Mouse (Mus musculus) heart, postnatal 0 days (tissue): ENCODE measurements at regions not wholly inside any gene's neighbourhood (a gene's known extent, or its start where the extent isn't known, plus 50 kb on each side); places are given as distances from the start of the nearest gene placed in this dataset.
"Not testable (repeated sequence)": the region's sequence is repeated elsewhere in the genome, so short reads cannot be mapped to it uniquely, and the experiment has no call there.

ENCODE experiments used
- ATAC-seq: fragments of 200-750 bp; cut with Nextera tagmentation; 2 replicates; pipeline ENCODE4 v1.8.0; 2017; ENCODE audit warnings: low read depth, moderate number of reproducible peaks, moderate library complexity; ENCODE audit not compliant: insufficient read depth
- DNase-seq: peaks from one replicate; pipeline ENCODE4 v3.0.0-alpha.2; 2016; ENCODE audit warnings: low spot score
- H3K27ac ChIP-seq: fragments of 300-500 bp; sonication (generic); 2 replicates; pipeline ENCODE4 v1.5.1; 2014; ENCODE audit warnings: low read depth, mild to moderate bottlenecking
- H3K27me3 ChIP-seq: fragments of 300-500 bp; sonication (generic); 2 replicates; pipeline ENCODE4 v1.6.1; 2014; ENCODE audit warnings: low read length, mixed read lengths; ENCODE audit not compliant: control insufficient read depth, insufficient read depth
- H3K36me3 ChIP-seq: fragments of 300-500 bp; sonication (generic); replicated peaks from 2 replicates; pipeline ENCODE4 v1.6.1; 2014; ENCODE audit warnings: low read length, mixed read lengths; ENCODE audit not compliant: control insufficient read depth, insufficient read depth
- H3K4me1 ChIP-seq: fragments of 300-500 bp; sonication (generic); 2 replicates; pipeline ENCODE4 v1.6.1; 2014; ENCODE audit warnings: antibody characterized with exemption; ENCODE audit not compliant: control insufficient read depth, insufficient read depth
- H3K4me2 ChIP-seq: fragments of 300-500 bp; sonication (generic); 2 replicates; pipeline ENCODE4 v1.6.1; 2014; ENCODE audit warnings: low read depth, mild to moderate bottlenecking, low read length, moderate library complexity
- H3K4me3 ChIP-seq: fragments of 300-500 bp; sonication (generic); 2 replicates; pipeline ENCODE4 v1.5.1; 2014; ENCODE audit warnings: low read depth, low read length
- H3K9ac ChIP-seq: fragments of 300-500 bp; sonication (generic); replicated peaks from 2 replicates; pipeline ENCODE4 v1.6.1; 2014; ENCODE audit warnings: low read depth, low read length, mixed read lengths
- H3K9me3 ChIP-seq: fragments of 300-500 bp; sonication (generic); replicated peaks from 2 replicates; pipeline ENCODE4 v1.6.1; 2016; ENCODE audit warnings: low read length; ENCODE audit not compliant: control insufficient read depth
- CTCF ChIP-seq: IDR thresholded peaks from 2 replicates; pipeline ENCODE4 v1.5.1; 2016; ENCODE audit warnings: antibody characterized with exemption, control low read depth, low read depth
- EP300 ChIP-seq: IDR thresholded peaks from 2 replicates; pipeline ENCODE4 v1.6.1; 2016; ENCODE audit warnings: antibody characterized with exemption, low read depth
- WGBS: fragments of 180-500 bp; shearing (Covaris S2); extraction: QIAGEN DNeasy Blood & Tissue Kit; methylation state at CpG from one replicate; pipeline ENCODE4 v1.1.7; 2014; 5-methylcytosine and 5-hydroxymethylcytosine counted together

DNA sequence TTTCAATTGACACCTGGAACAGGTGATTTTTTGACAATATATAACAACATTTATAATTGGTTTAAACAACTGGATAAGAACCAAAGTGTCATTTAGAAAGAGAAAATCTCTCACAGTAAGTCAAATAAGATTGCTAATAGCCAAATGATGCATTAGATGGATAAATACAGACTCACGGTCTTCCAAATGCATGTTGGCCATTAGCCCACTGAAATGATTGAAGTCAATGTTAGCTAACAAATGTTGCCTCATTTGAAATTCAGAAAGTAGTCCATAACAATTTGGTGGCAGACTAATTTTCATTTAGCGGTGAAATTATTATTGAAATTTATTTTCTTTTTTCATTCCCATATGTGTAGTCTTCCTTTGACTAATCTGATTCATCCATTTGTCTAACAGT, 354.9 kb downstream of the Rprm start:
- H3K9ac ChIP-seq = no peak overlapping the region
- TF ChIP-seq CTCF (no peak), EP300 (no peak)
- no peaks in the 10 kb centered on the region for H3K4me1 ChIP-seq
- H3K4me2 ChIP-seq = no peak overlapping the region
- no peaks in the 10 kb centered on the region for H3K27me3 ChIP-seq
- ATAC-seq (no peak), DNase-seq (no peak)
- H3K27ac ChIP-seq = no peak overlapping the region
- no peaks in the 10 kb centered on the region for H3K36me3 ChIP-seq
- 92% methylated on average over 2 of the region's 2 CpGs for WGBS
- H3K9me3 ChIP-seq = no peaks in the 10 kb centered on the region
- no peak overlapping the region for H3K4me3 ChIP-seq

DNA sequence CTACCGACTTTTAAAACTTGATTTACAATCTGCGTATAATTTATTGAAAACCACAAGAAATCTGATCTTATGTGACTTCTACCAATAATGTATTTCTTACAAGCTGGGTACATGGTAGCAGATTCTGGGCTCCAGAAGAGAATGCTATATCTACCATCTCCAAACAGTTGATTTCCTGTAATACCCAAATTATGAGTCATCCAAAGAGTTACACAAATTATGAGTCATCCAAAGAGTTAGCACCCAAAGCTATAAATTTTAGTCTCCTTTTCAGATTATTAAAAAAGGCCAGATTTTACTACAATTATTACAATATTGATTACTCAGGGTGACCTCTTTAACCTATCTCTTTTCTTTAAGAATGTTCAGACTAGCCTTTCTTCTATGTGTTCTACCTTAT, 321.9 kb downstream of the Rprm start:
- ATAC-seq (no peak), DNase-seq (no peak)
- H3K4me3 ChIP-seq = no peak overlapping the region
- no peak for TF ChIP-seq CTCF
- TF ChIP-seq EP300 = no peak
- no peak overlapping the region for H3K4me2 ChIP-seq
- H3K9me3 ChIP-seq = no peaks in the 10 kb centered on the region
- H3K4me1 ChIP-seq = no peaks in the 10 kb centered on the region
- no peaks in the 10 kb centered on the region for H3K27me3 ChIP-seq
- H3K9ac ChIP-seq = no peak overlapping the region
- H3K27ac ChIP-seq = no peak overlapping the region
- no peaks in the 10 kb centered on the region for H3K36me3 ChIP-seq
- 87% methylated on average over 2 of the region's 2 CpGs for WGBS

DNA sequence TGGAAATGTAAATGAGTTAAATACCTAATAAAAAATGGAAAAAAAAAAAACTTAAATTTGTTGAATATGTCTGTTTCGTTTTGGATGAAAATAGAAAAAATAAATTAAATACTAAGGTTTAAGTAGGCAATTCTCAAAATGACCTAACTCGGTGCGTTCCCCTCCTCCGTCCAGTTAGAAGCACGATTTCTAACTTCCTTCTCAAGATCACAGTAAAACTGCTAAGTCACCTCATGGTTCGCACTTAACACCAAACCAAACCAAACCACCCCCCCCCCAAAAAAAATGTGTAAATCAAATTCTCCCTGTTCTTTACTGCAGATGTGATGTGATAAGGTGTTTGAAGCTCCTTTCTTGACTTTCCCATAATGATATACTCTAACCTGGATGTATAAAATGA, 303.3 kb downstream of the Rprm start:
- H3K9ac ChIP-seq, H3K27ac ChIP-seq, DNase-seq, H3K36me3 ChIP-seq, H3K4me1 ChIP-seq, H3K4me2 ChIP-seq, ATAC-seq, H3K27me3 ChIP-seq, H3K9me3 ChIP-seq, H3K4me3 ChIP-seq: not testable (repeated sequence)
- WGBS = 79% methylated on average over 2 of the region's 6 CpGs

DNA sequence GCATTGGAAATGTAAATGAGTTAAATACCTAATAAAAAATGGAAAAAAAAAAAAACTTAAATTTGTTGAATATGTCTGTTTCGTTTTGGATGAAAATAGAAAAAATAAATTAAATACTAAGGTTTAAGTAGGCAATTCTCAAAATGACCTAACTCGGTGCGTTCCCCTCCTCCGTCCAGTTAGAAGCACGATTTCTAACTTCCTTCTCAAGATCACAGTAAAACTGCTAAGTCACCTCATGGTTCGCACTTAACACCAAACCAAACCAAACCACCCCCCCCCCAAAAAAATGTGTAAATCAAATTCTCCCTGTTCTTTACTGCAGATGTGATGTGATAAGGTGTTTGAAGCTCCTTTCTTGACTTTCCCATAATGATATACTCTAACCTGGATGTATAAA, 296.8 kb downstream of the Rprm start:
- H3K4me1 ChIP-seq, H3K27ac ChIP-seq, H3K9me3 ChIP-seq, H3K4me2 ChIP-seq, H3K9ac ChIP-seq, H3K27me3 ChIP-seq, DNase-seq, ATAC-seq, H3K4me3 ChIP-seq, H3K36me3 ChIP-seq: not testable (repeated sequence)
- 71% methylated on average over 2 of the region's 6 CpGs for WGBS

DNA sequence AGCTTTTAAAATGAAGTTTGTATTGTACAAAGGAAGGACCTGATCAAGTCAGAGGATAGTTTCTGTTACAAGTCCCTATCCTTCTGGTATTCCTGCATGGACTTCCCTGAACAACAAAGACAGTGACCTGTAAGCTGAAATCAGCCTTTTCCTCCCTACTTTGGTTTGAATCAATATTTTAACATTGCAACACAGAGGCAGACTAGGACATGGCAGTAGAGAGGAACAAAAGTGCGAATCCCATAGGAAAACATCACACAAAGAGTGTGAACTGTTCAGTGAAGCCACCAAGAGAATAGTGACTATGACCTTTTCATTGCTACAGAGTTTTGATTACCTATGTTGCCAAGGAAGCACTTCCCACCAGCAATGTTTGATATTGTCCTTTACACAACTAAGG, 288.7 kb downstream of the Rprm start:
- no peak overlapping the region for H3K4me3 ChIP-seq
- no peak for ATAC-seq
- no peak overlapping the region for H3K27ac ChIP-seq
- no peaks in the 10 kb centered on the region for H3K27me3 ChIP-seq
- H3K9me3 ChIP-seq = no peaks in the 10 kb centered on the region
- H3K4me1 ChIP-seq = no peaks in the 10 kb centered on the region
- 38% methylated on average over 1 of the region's 1 CpGs for WGBS
- H3K36me3 ChIP-seq = no peaks in the 10 kb centered on the region
- no peak for TF ChIP-seq CTCF
- no peak for TF ChIP-seq EP300
- H3K9ac ChIP-seq = no peak overlapping the region
- no peak for DNase-seq
- no peak overlapping the region for H3K4me2 ChIP-seq

DNA sequence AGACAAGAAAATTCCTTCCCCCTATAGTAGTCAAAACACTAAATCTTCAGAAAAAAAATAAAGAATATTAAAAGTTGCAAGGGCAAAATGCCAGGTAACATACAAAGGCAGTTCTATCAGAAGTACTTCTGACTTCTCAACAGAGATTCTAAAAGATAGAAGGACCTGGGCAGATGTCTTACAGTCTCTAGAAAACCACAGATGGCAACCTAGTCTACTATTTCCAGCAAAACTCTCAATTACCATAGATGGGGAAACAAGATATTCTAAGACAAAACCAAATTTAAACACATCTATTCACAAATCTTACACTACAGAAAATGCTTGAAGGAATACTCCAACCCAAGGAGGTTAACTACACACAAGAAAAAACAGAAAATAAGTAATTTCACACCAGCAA, 281.7 kb downstream of the Rprm start:
- ATAC-seq (no peak), DNase-seq (no peak)
- no peaks in the 10 kb centered on the region for H3K9me3 ChIP-seq
- no peaks in the 10 kb centered on the region for H3K4me1 ChIP-seq
- no peak overlapping the region for H3K4me2 ChIP-seq
- no peak overlapping the region for H3K27ac ChIP-seq
- no peak for TF ChIP-seq EP300
- H3K4me3 ChIP-seq = no peak overlapping the region
- no peaks in the 10 kb centered on the region for H3K36me3 ChIP-seq
- H3K27me3 ChIP-seq = no peaks in the 10 kb centered on the region
- H3K9ac ChIP-seq = no peak overlapping the region
